ENCODE assay signal across 12 mouse cellular contexts in the genomic region with DNA sequence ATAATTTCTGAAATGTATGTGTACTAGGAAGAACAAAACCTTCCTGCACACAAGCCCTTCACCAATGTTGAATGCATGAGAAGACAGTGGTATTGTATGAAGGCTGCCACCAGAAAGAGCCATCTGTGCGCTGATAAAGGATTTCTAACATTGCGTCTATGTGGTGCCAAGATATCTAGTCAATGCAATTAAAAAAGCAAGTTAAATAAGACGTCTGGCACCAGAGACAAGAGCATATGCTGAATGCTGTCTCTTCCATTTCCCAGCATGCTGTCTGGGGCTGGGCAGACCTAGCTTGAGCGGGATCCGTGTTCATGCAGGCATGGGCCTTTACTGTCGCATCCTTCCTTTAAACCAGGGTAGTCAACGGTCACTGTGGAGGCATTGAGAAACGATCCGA. TPM values are rescaled to one million over a fixed set of nuclear protein-coding genes. Genes with fewer than 3 reads are reported as not detected.
A peak's percentile ranks its signal among the peaks of the same experiment; 100 is the strongest.
DNase-seq lines count a peak whose midpoint lies in the region; ATAC-seq and TF ChIP-seq lines count a peak whose summit lies in the region.
"Had no signal": no experiment of that assay in that cellular context is flagged by ENCODE, and none has a peak within 500 bp of the region (broad histone marks: within the 10 kb centered on the region; RNA-seq: fewer than 3 reads in every experiment).

No protein-coding gene starts in this region.

- no peaks in the 10 kb centered on the region for H3K9me3 ChIP-seq in hindbrain, embryonic 15.5 days
- no peaks in the 10 kb centered on the region for H3K9me3 ChIP-seq in hindbrain, embryonic 13.5 days
- no peaks in the 10 kb centered on the region for H3K9me3 ChIP-seq in liver, embryonic 13.5 days (replicated peaks)
- no peaks in the 10 kb centered on the region for H3K9me3 ChIP-seq in lung, postnatal 0 days (ENCODE audit: low read length)
- H3K9me3 ChIP-seq: lung, embryonic 15.5 days; midbrain, embryonic 13.5 days had no signal

- H3K9ac ChIP-seq in hindbrain, embryonic 15.5 days, result no peak overlapping the region
- no peak overlapping the region for H3K9ac ChIP-seq in hindbrain, embryonic 13.5 days
- no peak overlapping the region for H3K9ac ChIP-seq in liver, embryonic 13.5 days
- no peak overlapping the region for H3K9ac ChIP-seq in lung, postnatal 0 days (replicated peaks; ENCODE audit: low read depth)
- H3K9ac ChIP-seq: lung, embryonic 15.5 days; midbrain, embryonic 13.5 days had no signal

- TF ChIP-seq CTCF in lung, postnatal 0 days (IDR thresholded peaks at IDR 0.05), result no peak

- H3K27me3 ChIP-seq in hindbrain, embryonic 15.5 days, result no peaks in the 10 kb centered on the region
- no peaks in the 10 kb centered on the region for H3K27me3 ChIP-seq in hindbrain, embryonic 13.5 days
- no peaks in the 10 kb centered on the region for H3K27me3 ChIP-seq in liver, embryonic 13.5 days
- no peaks in the 10 kb centered on the region for H3K27me3 ChIP-seq in lung, postnatal 0 days (replicated peaks; ENCODE audit: insufficient read depth, low read length)
- H3K27me3 ChIP-seq: lung, embryonic 15.5 days; midbrain, embryonic 13.5 days had no signal

- peaks cover 21% of the 10 kb centered on the region for H3K4me1 ChIP-seq in hindbrain, embryonic 15.5 days (replicated peaks)
- H3K4me1 ChIP-seq in hindbrain, embryonic 13.5 days (replicated peaks), result peaks cover 23% of the 10 kb centered on the region
- peaks cover 14% of the 10 kb centered on the region for H3K4me1 ChIP-seq in liver, embryonic 13.5 days (replicated peaks)
- H3K4me1 ChIP-seq in lung, postnatal 0 days (ENCODE audit: insufficient read depth, low read depth, low read length), result peaks cover 9% of the 10 kb centered on the region; the same call in 1 of the 2 replicates

- no peak overlapping the region for H3K4me2 ChIP-seq in hindbrain, embryonic 15.5 days
- H3K4me2 ChIP-seq in hindbrain, embryonic 13.5 days, result no peak overlapping the region
- H3K4me2 ChIP-seq in liver, embryonic 13.5 days, result no peak overlapping the region
- H3K4me2 ChIP-seq in lung, postnatal 0 days (replicated peaks; ENCODE audit: low read depth, low read length), result no peak overlapping the region
- H3K4me2 ChIP-seq: lung, embryonic 15.5 days; midbrain, embryonic 13.5 days had no signal

- no peak for TF ChIP-seq EP300 in lung, postnatal 0 days (IDR thresholded peaks at IDR 0.05)

- 76% methylated on average over 9 of the region's 9 CpGs for WGBS in hindbrain, embryonic 15.5 days
- WGBS in hindbrain, embryonic 13.5 days, result 85% methylated on average over 9 of the region's 9 CpGs
- 56% methylated on average over 9 of the region's 9 CpGs for WGBS in liver, embryonic 13.5 days (ENCODE audit: insufficient replicate concordance)
- whole genome bisulfite sequencing in lung, postnatal 0 days, result 87% methylated on average over 9 of the region's 9 CpGs

- ATAC-seq in hindbrain, embryonic 15.5 days (ENCODE audit: low FRiP score, low read depth), result peak; percentile 50; the same call in 1 of the 2 replicates
- no peak for ATAC-seq in hindbrain, embryonic 13.5 days (ENCODE audit: low FRiP score)
- peak; percentile 62 for ATAC-seq in common myeloid progenitor, adult 5-6 weeks (replicated peaks; ENCODE audit: low read depth, poor library complexity, severe bottlenecking)
- ATAC-seq in liver, embryonic 13.5 days (ENCODE audit: low read depth), result peak; percentile 63
- no peak for ATAC-seq in lung, postnatal 0 days
- ATAC-seq: midbrain, embryonic 13.5 days had no signal

- H3K36me3 ChIP-seq in hindbrain, embryonic 15.5 days, result no peaks in the 10 kb centered on the region
- no peaks in the 10 kb centered on the region for H3K36me3 ChIP-seq in hindbrain, embryonic 13.5 days
- no peaks in the 10 kb centered on the region for H3K36me3 ChIP-seq in liver, embryonic 13.5 days
- no peaks in the 10 kb centered on the region for H3K36me3 ChIP-seq in lung, postnatal 0 days (ENCODE audit: insufficient read depth, low read length)
- H3K36me3 ChIP-seq: lung, embryonic 15.5 days; midbrain, embryonic 13.5 days had no signal

- peak; percentile 13 for DNase-seq in MN1 (ENCODE audit: low spot score)
- DNase-seq in liver, embryonic 13.5 days, result no peak
- no peak for DNase-seq in embryo, embryonic 10 days (ENCODE audit: low spot score)
- no peak for DNase-seq in lung, postnatal 0 days (ENCODE audit: low spot score)
- DNase-seq: gastrocnemius, adult 2 months; heart, postnatal 4 days; kidney, adult 18-20 months had no signal

- no peak overlapping the region for H3K4me3 ChIP-seq in hindbrain, embryonic 15.5 days
- H3K4me3 ChIP-seq in hindbrain, embryonic 13.5 days, result no peak overlapping the region
- no peak overlapping the region for H3K4me3 ChIP-seq in liver, embryonic 13.5 days (replicated peaks)
- no peak overlapping the region for H3K4me3 ChIP-seq in lung, postnatal 0 days (ENCODE audit: low read depth, low read length)
- H3K4me3 ChIP-seq: gastrocnemius, adult 2 months; lung, embryonic 15.5 days; midbrain, embryonic 13.5 days had no signal

- H3K27ac ChIP-seq in hindbrain, embryonic 15.5 days (replicated peaks), result no peak overlapping the region
- no peak overlapping the region for H3K27ac ChIP-seq in hindbrain, embryonic 13.5 days
- no peak overlapping the region for H3K27ac ChIP-seq in liver, embryonic 13.5 days
- H3K27ac ChIP-seq in lung, postnatal 0 days (ENCODE audit: low read length), result no peak overlapping the region
- H3K27ac ChIP-seq: gastrocnemius, adult 2 months; lung, embryonic 15.5 days; midbrain, embryonic 13.5 days had no signal

RNA-seq across cellular contexts. Expression of a gene that starts 55.3 kb away (rescaled TPM):
- 123 and 138 TPM in 2 replicates for polyA plus RNA-seq in hindbrain, embryonic 15.5 days (2015; fragmentation: Nextera tagmentation; extraction: Ambion mirVana)
- polyA plus RNA-seq in hindbrain, embryonic 13.5 days (2015; fragmentation: Nextera tagmentation; extraction: Ambion mirVana), result 109 and 116 TPM in 2 replicates
- 27.9 and 34.7 TPM in 2 replicates for total RNA-seq in common myeloid progenitor, adult 5-6 weeks (2017)
- 4.3 and 4.6 TPM in 2 replicates for polyA plus RNA-seq in liver, embryonic 13.5 days (2015; fragmentation: Nextera tagmentation; extraction: Ambion mirVana)
- 46.3 and 56.4 TPM in 2 replicates for polyA plus RNA-seq in lung, postnatal 0 days (2015; fragmentation: Nextera tagmentation; extraction: Ambion mirVana)

Comparison
In these comparisons a context has a peak if more than half of its experiments do, and no peak if none do; other contexts are left out.
1. ATAC-seq: peak in hindbrain, embryonic 15.5 days (single experiment), common myeloid progenitor, adult 5-6 weeks (single experiment) and liver, embryonic 13.5 days (single experiment); none in hindbrain, embryonic 13.5 days (single experiment) and lung, postnatal 0 days (single experiment).